Mouse (Mus musculus): Measurements from ENCODE around the gene Itm2c. TPM values are rescaled to one million over a fixed set of nuclear protein-coding genes. Genes with fewer than 3 reads are reported as not detected.

Gene Itm2c
- polyA plus RNA-seq, 1 experiment = 69.6 TPM

GRCm38 (mm10) chr1:85899388-85899761, 5.3 kb downstream of the Itm2c start:
- 0 out of 2 replicates have a peak overlapping the region, but pooled peaks have one; percentile 26 for H3K27ac ChIP-seq (ENCODE audit: control insufficient read depth, insufficient read depth, low read depth, low read length)
- H3K4me3 ChIP-seq (ENCODE audit: control insufficient read depth, low read depth, low read length) = peak overlapping the region; percentile 69
- peaks cover 35% of the 10 kb centered on the region for H3K4me1 ChIP-seq (ENCODE audit: control insufficient read depth, insufficient read depth, low read length)
- no peaks in the 10 kb centered on the region for H3K36me3 ChIP-seq (ENCODE audit: control insufficient read depth, insufficient read depth, low read length)
- TF ChIP-seq CTCF (IDR thresholded peaks at IDR 0.05; ENCODE audit: control insufficient read depth, insufficient read depth, insufficient replicate concordance, low read depth, low read length) = no peak
- no peak for TF ChIP-seq POLR2A (IDR thresholded peaks at IDR 0.05; ENCODE audit: control insufficient read depth, low read depth, low read length)
- no peaks in the 10 kb centered on the region for H3K27me3 ChIP-seq (ENCODE audit: control insufficient read depth, insufficient read depth, low read length)

- H3K27me3 ChIP-seq (ENCODE audit: control insufficient read depth, insufficient read depth, low read length) = no peaks in the 10 kb centered on the region
- H3K4me3 ChIP-seq (ENCODE audit: control insufficient read depth, low read depth, low read length) = no peak overlapping the region
- H3K36me3 ChIP-seq (ENCODE audit: control insufficient read depth, insufficient read depth, low read length) = no peaks in the 10 kb centered on the region
- TF ChIP-seq CTCF (IDR thresholded peaks at IDR 0.05; ENCODE audit: control insufficient read depth, insufficient read depth, insufficient replicate concordance, low read depth, low read length) = no peak
- TF ChIP-seq POLR2A (IDR thresholded peaks at IDR 0.05; ENCODE audit: control insufficient read depth, low read depth, low read length) = no peak
- H3K4me1 ChIP-seq (ENCODE audit: control insufficient read depth, insufficient read depth, low read length) = peaks cover 28% of the 10 kb centered on the region
- H3K27ac ChIP-seq (ENCODE audit: control insufficient read depth, insufficient read depth, low read depth, low read length) = no peak overlapping the region
Observed at GRCm38 (mm10) chr1:85900521-85901333, 6.6 kb downstream of the Itm2c start.

DNA sequence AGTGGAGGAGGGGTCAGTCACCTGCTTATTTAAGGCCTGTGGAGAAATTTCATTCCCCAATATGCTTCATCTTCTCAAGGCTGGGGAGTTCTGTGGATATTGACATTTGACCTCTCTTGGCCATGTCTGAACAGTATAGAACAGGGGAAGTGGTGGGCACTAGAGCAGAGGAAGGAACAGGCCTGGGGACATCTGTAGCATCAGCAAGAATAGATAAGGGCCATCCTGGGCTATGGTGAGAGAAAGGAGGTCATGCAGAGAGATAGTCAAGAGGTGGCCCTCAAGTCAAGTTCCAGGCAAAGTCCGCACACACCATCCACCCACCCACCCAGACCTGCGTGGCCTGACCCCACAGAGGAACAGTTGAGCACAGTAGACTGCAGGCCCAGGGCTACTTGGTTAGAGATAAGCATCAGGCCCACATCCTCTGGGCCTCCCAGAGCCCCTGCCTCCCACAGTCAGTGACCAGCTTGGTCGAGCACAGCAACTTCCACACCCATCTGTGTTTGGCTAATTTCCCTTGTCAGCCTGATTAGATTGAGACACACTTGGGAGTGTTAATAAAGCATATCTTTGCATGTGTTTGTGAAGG, 7.5 kb downstream of the Itm2c start:
- no peaks in the 10 kb centered on the region for H3K27me3 ChIP-seq (ENCODE audit: control insufficient read depth, insufficient read depth, low read length)
- no peak for TF ChIP-seq CTCF (IDR thresholded peaks at IDR 0.05; ENCODE audit: control insufficient read depth, insufficient read depth, insufficient replicate concordance, low read depth, low read length)
- TF ChIP-seq POLR2A (IDR thresholded peaks at IDR 0.05; ENCODE audit: control insufficient read depth, low read depth, low read length) = no peak
- no peaks in the 10 kb centered on the region for H3K36me3 ChIP-seq (ENCODE audit: control insufficient read depth, insufficient read depth, low read length)
- H3K4me1 ChIP-seq (ENCODE audit: control insufficient read depth, insufficient read depth, low read length) = peaks cover 27% of the 10 kb centered on the region
- H3K4me3 ChIP-seq (ENCODE audit: control insufficient read depth, low read depth, low read length) = no peak overlapping the region
- H3K27ac ChIP-seq (ENCODE audit: control insufficient read depth, insufficient read depth, low read depth, low read length) = no peak overlapping the region

DNA sequence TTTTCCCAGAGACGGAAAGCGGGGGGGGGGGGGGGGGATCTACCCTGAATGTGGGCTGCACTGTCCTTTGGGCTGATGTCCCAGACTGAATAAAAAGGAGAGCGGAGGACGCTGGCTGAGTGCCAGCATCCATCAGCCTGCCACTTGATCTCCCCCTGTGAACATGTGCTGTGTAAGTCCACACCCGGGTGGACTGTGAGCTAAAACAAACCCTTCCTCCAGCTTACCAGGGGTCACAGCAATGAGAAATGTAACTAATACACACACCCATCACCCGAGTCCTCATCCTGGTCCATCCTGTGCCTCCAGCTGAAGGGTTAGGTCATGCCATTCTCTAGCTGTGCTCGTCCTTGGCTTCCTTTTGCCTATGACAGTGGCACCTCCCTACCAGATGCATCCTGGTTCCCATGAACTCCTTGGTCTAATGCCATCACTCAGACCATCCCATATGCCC, 8.1 kb downstream of the Itm2c start:
- TF ChIP-seq POLR2A (IDR thresholded peaks at IDR 0.05; ENCODE audit: control insufficient read depth, low read depth, low read length) = no peak
- no peak for TF ChIP-seq CTCF (IDR thresholded peaks at IDR 0.05; ENCODE audit: control insufficient read depth, insufficient read depth, insufficient replicate concordance, low read depth, low read length)
- H3K4me3 ChIP-seq (ENCODE audit: control insufficient read depth, low read depth, low read length) = no peak overlapping the region
- peaks cover 27% of the 10 kb centered on the region for H3K4me1 ChIP-seq (ENCODE audit: control insufficient read depth, insufficient read depth, low read length)
- no peaks in the 10 kb centered on the region for H3K36me3 ChIP-seq (ENCODE audit: control insufficient read depth, insufficient read depth, low read length)
- H3K27ac ChIP-seq (ENCODE audit: control insufficient read depth, insufficient read depth, low read depth, low read length) = no peak overlapping the region
- H3K27me3 ChIP-seq (ENCODE audit: control insufficient read depth, insufficient read depth, low read length) = no peaks in the 10 kb centered on the region

GRCm38 (mm10) chr1:85906892-85907291, 12.8 kb downstream of the Itm2c start:
- Histone ChIP-seq H3K4me3 (ENCODE audit: control insufficient read depth, low read depth, low read length) (no peak overlapping the region), H3K4me1 (ENCODE audit: control insufficient read depth, insufficient read depth, low read length) (no peaks in the 10 kb centered on the region), H3K36me3 (ENCODE audit: control insufficient read depth, insufficient read depth, low read length) (no peaks in the 10 kb centered on the region), H3K27me3 (ENCODE audit: control insufficient read depth, insufficient read depth, low read length) (no peaks in the 10 kb centered on the region), H3K27ac (ENCODE audit: control insufficient read depth, insufficient read depth, low read depth, low read length) (no peak overlapping the region)
- no peak for TF ChIP-seq POLR2A (IDR thresholded peaks at IDR 0.05; ENCODE audit: control insufficient read depth, low read depth, low read length)
- TF ChIP-seq CTCF (IDR thresholded peaks at IDR 0.05; ENCODE audit: control insufficient read depth, insufficient read depth, insufficient replicate concordance, low read depth, low read length) = no peak

DNA sequence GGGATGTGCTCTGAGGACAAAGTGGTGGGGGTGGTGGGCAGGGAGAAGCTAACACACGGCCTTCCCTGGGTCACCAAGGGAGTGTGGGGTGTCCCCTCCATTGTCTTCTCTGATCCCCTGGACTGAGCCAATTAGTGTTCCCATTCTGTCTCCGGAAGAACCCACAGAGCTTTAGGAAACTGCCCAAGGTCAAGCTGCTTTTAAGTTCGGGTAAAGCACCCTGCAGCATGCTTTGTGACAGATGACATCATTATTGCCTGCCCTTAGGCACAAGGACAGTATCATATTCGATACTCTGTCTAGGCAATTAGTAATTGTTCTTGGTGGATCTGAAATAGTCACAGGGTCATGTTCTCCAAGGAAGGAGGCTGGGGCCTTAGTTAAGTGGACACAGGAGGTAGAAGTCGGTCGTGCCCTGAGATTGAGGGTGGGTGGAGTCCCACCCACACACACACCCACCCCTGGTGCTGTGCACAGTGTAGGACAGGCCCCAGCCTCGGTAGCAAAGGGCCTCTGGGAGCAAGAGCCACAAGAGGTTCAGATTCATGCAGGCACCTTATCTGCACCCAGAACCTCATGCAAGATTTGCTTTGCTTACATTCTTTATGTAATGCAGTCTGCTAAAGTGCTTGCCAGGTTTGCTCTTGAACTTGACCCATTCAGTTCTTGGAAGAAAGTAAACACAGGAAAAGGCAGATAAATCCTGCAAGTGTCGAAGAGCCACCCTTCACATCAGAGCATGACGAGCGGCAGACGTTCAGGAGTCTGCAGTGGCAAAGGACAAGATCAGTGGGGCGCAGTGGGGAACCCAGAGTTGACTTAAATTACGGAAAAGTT, 14.9 kb downstream of the Itm2c start:
- Histone ChIP-seq H3K27ac (ENCODE audit: control insufficient read depth, insufficient read depth, low read depth, low read length) (no peak overlapping the region), H3K4me3 (ENCODE audit: control insufficient read depth, low read depth, low read length) (no peak overlapping the region), H3K36me3 (ENCODE audit: control insufficient read depth, insufficient read depth, low read length) (no peaks in the 10 kb centered on the region), H3K27me3 (ENCODE audit: control insufficient read depth, insufficient read depth, low read length) (no peaks in the 10 kb centered on the region), H3K4me1 (ENCODE audit: control insufficient read depth, insufficient read depth, low read length) (no peaks in the 10 kb centered on the region)
- no peak for TF ChIP-seq POLR2A (IDR thresholded peaks at IDR 0.05; ENCODE audit: control insufficient read depth, low read depth, low read length)
- no peak for TF ChIP-seq CTCF (IDR thresholded peaks at IDR 0.05; ENCODE audit: control insufficient read depth, insufficient read depth, insufficient replicate concordance, low read depth, low read length)

Data from testis, adult 2 months (tissue).